Mouse (Mus musculus) cerebellum, adult 9-10 months (tissue): ENCODE results near the gene Ciao2b.
A peak's percentile ranks its signal among the peaks of the same experiment; 100 is the strongest.

Experiments used
- DNase-seq: peaks from one replicate; pipeline ENCODE4 v3.0.0; 2022

Ciao2b gene

GRCm38 (mm10) chr8:104613119-104613518 lies 28.6 kb downstream of the Ciao2b start:
- DNase-seq: no peak

GRCm38 (mm10) chr8:104611613-104612012 lies 30.2 kb downstream of the Ciao2b start:
- DNase-seq: no peak

GRCm38 (mm10) chr8:104610185-104610766 lies 31.5 kb downstream of the Ciao2b start:
- DNase-seq: no peak

- no peak for DNase-seq
Measured at GRCm38 (mm10) chr8:104609222-104609621, 32.5 kb downstream of the Ciao2b start.

GRCm38 (mm10) chr8:104607944-104608343 lies 33.8 kb downstream of the Ciao2b start:
- peak; percentile 47 for DNase-seq

GRCm38 (mm10) chr8:104606329-104606728 lies 35.4 kb downstream of the Ciao2b start:
- DNase-seq: no peak

GRCm38 (mm10) chr8:104603245-104603593 lies 38.5 kb downstream of the Ciao2b start:
- no peak for DNase-seq

- peak; percentile 83 for DNase-seq
Measured at GRCm38 (mm10) chr8:104602468-104603244, 39.1 kb downstream of the Ciao2b start.

- no peak for DNase-seq
Measured at GRCm38 (mm10) chr8:104601941-104602371, 39.8 kb downstream of the Ciao2b start.

GRCm38 (mm10) chr8:104601386-104601785 lies 40.4 kb downstream of the Ciao2b start:
- DNase-seq: no peak

GRCm38 (mm10) chr8:104598496-104598895 lies 43.3 kb downstream of the Ciao2b start:
- DNase-seq: no peak

GRCm38 (mm10) chr8:104597656-104598055 lies 44.1 kb downstream of the Ciao2b start:
- no peak for DNase-seq

GRCm38 (mm10) chr8:104595773-104596536 lies 45.8 kb downstream of the Ciao2b start:
- no peak for DNase-seq

- DNase-seq: no peak
Measured at GRCm38 (mm10) chr8:104594611-104595362, 47.0 kb downstream of the Ciao2b start.

- no peak for DNase-seq
Measured at GRCm38 (mm10) chr8:104593536-104594325, 48.0 kb downstream of the Ciao2b start.

GRCm38 (mm10) chr8:104592566-104592965 lies 49.2 kb downstream of the Ciao2b start:
- DNase-seq: no peak

GRCm38 (mm10) chr8:104591856-104592255 lies 49.9 kb downstream of the Ciao2b start:
- DNase-seq: no peak

- peak; percentile 97 for DNase-seq
Measured at GRCm38 (mm10) chr8:104591133-104591834, 50.5 kb downstream of the Ciao2b start, which contains the start of gene Pdp2. Gene Pdp2 (plus strand): TSS chr8:104591451.

- DNase-seq: no peak
Measured at GRCm38 (mm10) chr8:104590284-104590683, 51.5 kb downstream of the Ciao2b start.
